ENCODE assay signal across 1 mouse cellular context in genomic region chr17:28829120-28829519, GRCm38 (mm10).
TF ChIP-seq lines count a peak whose summit lies in the region.

No protein-coding gene starts in this region.

TF ChIP-seq in MEL, 35 proteins besides CTCF, POLR2A, EP300 and RAD21 (continued from another document):
- TF ChIP-seq USF2 (IDR thresholded peaks at IDR 0.05; ENCODE audit: borderline replicate concordance in 1 of 2, insufficient read depth in 1 of 2, low read depth in 1 of 2, low read length in 2 of 2) (no peak), ZNF384 (IDR thresholded peaks at IDR 0.05; ENCODE audit: low read depth, low read length) (no peak), NRF1 (IDR thresholded peaks at IDR 0.05; ENCODE audit: insufficient read depth, low read depth, low read length, poor library complexity, severe bottlenecking) (no peak), HCFC1 (IDR thresholded peaks at IDR 0.05; ENCODE audit: low read depth, low read length) (no peak), E2F4 (IDR thresholded peaks at IDR 0.05; ENCODE audit: borderline replicate concordance, low read depth, low read length) (no peak), TCF12 (IDR thresholded peaks at IDR 0.05; ENCODE audit: low read depth, low read length) (peak; percentile 84), ZC3H11A (IDR thresholded peaks at IDR 0.05; ENCODE audit: low read depth, low read length) (no peak), RCOR1 (IDR thresholded peaks at IDR 0.05; ENCODE audit: low read depth, low read length) (no peak), CHD1 (IDR thresholded peaks at IDR 0.05; ENCODE audit: low read depth, low read length) (no peak), SMC3 (IDR thresholded peaks at IDR 0.05; ENCODE audit: low read depth, low read length) (no peak), MEF2A (IDR thresholded peaks at IDR 0.05; ENCODE audit: extremely low read depth, insufficient replicate concordance, low read depth, low read length, poor library complexity, severe bottlenecking) (no peak)
